Mouse (Mus musculus) intestine, embryonic 14.5 days (tissue): ENCODE results near the gene Palm2. TPM values are rescaled to one million over a fixed set of nuclear protein-coding genes. Genes with fewer than 3 reads are reported as not detected.

Experiments used
- ATAC-seq: fragments of 200-750 bp; cut with Nextera tagmentation; replicated peaks from 2 replicates; pipeline ENCODE4 v1.8.0; 2017; ENCODE audit warnings: low read depth, moderate number of reproducible peaks, moderate TSS enrichment, moderate library complexity; ENCODE audit not compliant: low FRiP score, low TSS enrichment
- DNase-seq: peaks from one replicate; pipeline ENCODE4 v3.0.0-alpha.2; 2018; ENCODE audit warnings: low spot score
- H3K27ac ChIP-seq: fragments of 300-500 bp; sonication (generic); 2 replicates; pipeline ENCODE4 v1.5.1; 2014; ENCODE audit warnings: low read depth, mild to moderate bottlenecking, control low read depth
- H3K27me3 ChIP-seq: fragments of 300-500 bp; sonication (generic); replicated peaks from 2 replicates; pipeline ENCODE4 v1.6.1; 2014; ENCODE audit warnings: low read length, control low read depth; ENCODE audit not compliant: control insufficient read depth, insufficient read depth
- H3K36me3 ChIP-seq: fragments of 300-500 bp; sonication (generic); 2 replicates; pipeline ENCODE4 v1.6.1; 2014; ENCODE audit warnings: low read length, control low read depth; ENCODE audit not compliant: control insufficient read depth, insufficient read depth
- H3K4me1 ChIP-seq: fragments of 300-500 bp; sonication (generic); replicated peaks from 2 replicates; pipeline ENCODE4 v1.6.1; 2014; ENCODE audit warnings: low read length, control low read depth, mixed read lengths; ENCODE audit not compliant: control insufficient read depth, insufficient read depth
- H3K4me2 ChIP-seq: fragments of 300-500 bp; sonication (generic); 2 replicates; pipeline ENCODE4 v1.6.1; 2014; ENCODE audit warnings: low read length
- H3K4me3 ChIP-seq: fragments of 300-500 bp; sonication (generic); 2 replicates; pipeline ENCODE4 v1.5.1; 2014; ENCODE audit warnings: low read depth, low read length, control low read depth, mixed read lengths
- H3K9ac ChIP-seq: fragments of 300-500 bp; sonication (generic); 2 replicates; pipeline ENCODE4 v1.6.1; 2014; ENCODE audit warnings: mild to moderate bottlenecking, low read length
- H3K9me3 ChIP-seq: fragments of 300-500 bp; sonication (generic); 2 replicates; pipeline ENCODE4 v1.6.1; 2016; ENCODE audit warnings: low read length, control low read depth; ENCODE audit not compliant: control insufficient read depth
- WGBS: fragments of 180-500 bp; shearing (Covaris S2); extraction: QIAGEN DNeasy Blood & Tissue Kit; methylation state at CpG from one replicate; pipeline ENCODE4 v1.1.7; 2014; 5-methylcytosine and 5-hydroxymethylcytosine counted together
- polyA plus RNA-seq: library from polyadenylated mRNA; unstranded; fragments of >200 nt; fragmentation: Nextera tagmentation; extraction: Ambion mirVana; gene quantifications from 2 replicates; pipeline ENCODE4 v1.2.1, GENCODE M21; 2014

Palm2 gene
- polyA plus RNA-seq, 1 experiment from 2014 or later, result 3.8 TPM

DNA sequence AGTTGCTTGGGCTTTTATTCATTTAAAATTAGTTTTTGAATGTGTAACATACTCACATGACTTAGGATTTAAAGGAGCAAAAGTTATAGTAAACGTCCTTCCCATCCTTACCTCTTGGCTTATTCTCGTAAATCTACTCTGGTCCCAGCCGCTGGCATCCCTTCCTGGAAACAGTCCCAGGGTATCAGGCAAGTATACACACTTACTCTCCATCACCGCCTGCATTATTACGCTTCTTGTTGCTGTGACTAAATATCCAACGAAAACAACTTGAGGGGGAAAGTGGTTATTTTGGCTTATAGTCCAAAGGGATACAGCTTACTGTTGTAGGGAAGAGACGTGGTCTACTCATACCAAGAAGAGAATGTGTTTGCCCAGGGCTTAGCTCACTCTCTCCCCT lies 113.7 kb downstream of the Palm2 start:
- Histone ChIP-seq H3K9ac (no peak overlapping the region), H3K4me1 (peaks cover 13% of the 10 kb centered on the region; the same call in 1 of the 2 replicates), H3K27me3 (no peaks in the 10 kb centered on the region), H3K27ac (no peak overlapping the region), H3K9me3 (no peaks in the 10 kb centered on the region), H3K4me2 (no peak overlapping the region), H3K36me3 (no peaks in the 10 kb centered on the region), H3K4me3 (no peak overlapping the region)
- ATAC-seq (no peak), DNase-seq (no peak)
- WGBS, result 72% methylated on average over 7 of the region's 7 CpGs

DNA sequence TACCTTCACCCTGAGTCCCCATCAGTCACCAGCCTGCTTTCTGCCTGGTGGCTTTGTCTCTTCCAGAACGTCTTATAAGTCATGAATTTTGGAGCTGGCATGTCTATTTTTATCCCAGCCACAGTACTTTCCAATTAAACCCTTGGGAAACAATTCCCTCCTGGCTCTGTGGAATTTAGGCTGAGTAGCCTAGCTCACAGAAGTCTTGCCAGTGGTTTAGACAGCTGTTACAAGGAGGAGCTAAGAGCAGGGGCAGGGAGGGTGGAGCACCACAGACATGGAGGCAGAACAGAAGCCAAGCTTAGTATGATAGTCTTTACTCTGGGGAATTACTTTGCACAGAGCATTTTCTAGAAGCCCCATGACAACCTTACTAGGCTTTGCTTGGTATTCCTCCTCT lies 116.2 kb downstream of the Palm2 start:
- no peaks in the 10 kb centered on the region for H3K27me3 ChIP-seq
- H3K9ac ChIP-seq, result no peak overlapping the region
- H3K9me3 ChIP-seq, result no peaks in the 10 kb centered on the region
- H3K4me3 ChIP-seq, result no peak overlapping the region
- DNase-seq (no peak), ATAC-seq (no peak)
- no peak overlapping the region for H3K4me2 ChIP-seq
- no peaks in the 10 kb centered on the region for H3K36me3 ChIP-seq
- 34% methylated on average over 1 of the region's 1 CpGs for WGBS
- H3K4me1 ChIP-seq, result peaks cover 10% of the 10 kb centered on the region; the same call in 1 of the 2 replicates
- H3K27ac ChIP-seq, result no peak overlapping the region

DNA sequence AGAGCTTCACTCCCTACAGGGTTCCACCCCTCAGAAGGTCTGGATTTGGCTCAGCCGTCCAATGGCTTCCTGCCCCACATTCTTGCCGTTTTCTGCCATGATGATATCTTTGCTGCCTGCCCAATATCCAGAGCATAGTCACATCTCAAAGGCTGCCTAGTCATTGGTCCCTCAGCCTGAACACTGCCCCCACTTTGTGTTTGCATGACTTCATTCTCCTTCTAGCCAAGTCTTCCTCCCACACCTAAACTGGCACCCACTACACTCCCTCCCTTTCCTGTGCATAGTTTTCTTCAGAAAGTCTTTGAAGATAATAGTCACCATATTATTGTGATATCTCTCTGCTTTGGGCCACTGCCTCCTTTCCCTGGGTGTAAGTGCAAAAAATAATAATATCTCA lies 123.1 kb downstream of the Palm2 start:
- ATAC-seq (no peak), DNase-seq (no peak)
- no peak overlapping the region for H3K9ac ChIP-seq
- H3K27me3 ChIP-seq, result no peaks in the 10 kb centered on the region
- H3K4me1 ChIP-seq, result 0 out of 2 replicates have a peak, but pooled peaks cover 7% of the 10 kb centered on the region
- H3K27ac ChIP-seq, result no peak overlapping the region
- H3K9me3 ChIP-seq, result no peaks in the 10 kb centered on the region
- H3K4me3 ChIP-seq, result no peak overlapping the region
- WGBS, result 76% methylated on average over 2 of the region's 2 CpGs
- no peak overlapping the region for H3K4me2 ChIP-seq
- H3K36me3 ChIP-seq, result no peaks in the 10 kb centered on the region

DNA sequence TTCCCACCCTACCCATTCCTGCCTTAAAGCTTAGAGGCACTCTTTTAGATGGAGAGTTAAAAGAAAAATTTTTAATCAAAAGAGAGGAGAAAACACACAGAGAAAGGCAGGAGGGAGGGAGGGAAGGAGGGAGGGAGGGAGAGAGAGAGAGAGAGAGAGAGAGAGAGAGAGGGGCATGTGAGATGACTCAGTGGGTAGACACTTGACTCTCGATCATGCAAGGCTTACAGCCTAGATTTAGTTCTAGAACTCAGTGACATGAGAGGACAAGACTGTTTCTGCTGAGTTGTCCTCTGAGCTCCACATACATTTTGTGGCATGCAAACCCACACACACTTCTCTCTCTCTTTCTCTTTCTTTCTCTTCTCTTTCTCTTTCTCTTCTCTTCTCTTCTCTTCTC lies 125.4 kb downstream of the Palm2 start:
- 69% methylated on average over 1 of the region's 1 CpGs for WGBS
- Histone ChIP-seq H3K4me3 (no peak overlapping the region), H3K4me1 (0 out of 2 replicates have a peak, but pooled peaks cover 7% of the 10 kb centered on the region), H3K9ac (no peak overlapping the region), H3K27ac (peak overlapping the region; percentile 66; the same call in 1 of the 2 replicates), H3K4me2 (no peak overlapping the region), H3K36me3 (no peaks in the 10 kb centered on the region), H3K27me3 (no peaks in the 10 kb centered on the region), H3K9me3 (no peaks in the 10 kb centered on the region)
- ATAC-seq, result no peak
- no peak for DNase-seq

DNA sequence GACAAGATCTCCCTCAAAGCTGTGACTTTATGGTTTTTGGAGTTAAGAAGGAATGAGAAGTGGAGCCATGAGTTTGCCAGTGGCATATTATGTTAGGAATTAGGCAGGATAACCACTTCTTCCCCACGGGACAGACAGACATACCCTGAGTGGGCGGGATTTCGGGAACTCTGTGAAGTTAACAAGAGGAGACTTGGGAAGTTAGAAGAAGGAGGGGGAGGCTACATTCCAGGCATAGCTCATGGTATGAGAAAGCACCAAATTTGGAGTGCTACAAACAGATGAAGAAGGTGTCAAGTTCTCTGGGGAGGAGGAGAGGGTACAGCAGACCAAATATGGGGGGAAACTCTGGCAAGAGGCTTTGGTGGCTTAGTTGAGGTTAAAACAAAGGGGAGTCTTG lies 126.0 kb downstream of the Palm2 start:
- Histone ChIP-seq H3K4me3 (no peak overlapping the region), H3K9me3 (no peaks in the 10 kb centered on the region), H3K36me3 (no peaks in the 10 kb centered on the region), H3K27me3 (no peaks in the 10 kb centered on the region), H3K9ac (no peak overlapping the region), H3K4me2 (no peak overlapping the region), H3K4me1 (0 out of 2 replicates have a peak, but pooled peaks cover 5% of the 10 kb centered on the region), H3K27ac (peak overlapping the region; percentile 66; the same call in 1 of the 2 replicates)
- DNase-seq (peak; percentile 58), ATAC-seq (no peak)
- WGBS, result 33% methylated on average over 3 of the region's 3 CpGs

DNA sequence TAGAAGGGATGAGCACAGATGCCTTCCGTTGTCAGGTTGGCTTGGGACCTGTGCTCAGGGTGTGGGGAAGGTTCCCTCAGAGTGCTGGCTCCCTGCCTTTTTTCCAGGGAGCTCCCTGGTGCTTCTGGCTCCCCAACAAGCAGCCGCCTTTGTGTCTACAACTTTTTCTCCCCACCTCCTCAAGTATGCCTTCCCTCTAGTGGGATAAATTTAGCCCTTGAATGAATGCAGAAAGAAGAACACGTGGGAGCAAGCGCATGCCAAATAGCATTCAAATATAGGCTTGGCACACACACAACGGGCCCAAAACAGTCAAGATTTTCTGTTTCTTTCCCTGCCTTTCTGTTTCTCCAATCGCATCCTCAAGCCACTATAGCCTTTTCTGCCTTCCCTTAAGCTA lies 127.0 kb downstream of the Palm2 start:
- Histone ChIP-seq H3K36me3 (no peaks in the 10 kb centered on the region), H3K9ac (no peak overlapping the region), H3K27me3 (no peaks in the 10 kb centered on the region), H3K9me3 (no peaks in the 10 kb centered on the region), H3K4me2 (no peak overlapping the region), H3K27ac (peak overlapping the region; percentile 60), H3K4me1 (0 out of 2 replicates have a peak, but pooled peaks cover 4% of the 10 kb centered on the region), H3K4me3 (no peak overlapping the region)
- DNase-seq (no peak), ATAC-seq (no peak)
- 62% methylated on average over 6 of the region's 6 CpGs for WGBS

DNA sequence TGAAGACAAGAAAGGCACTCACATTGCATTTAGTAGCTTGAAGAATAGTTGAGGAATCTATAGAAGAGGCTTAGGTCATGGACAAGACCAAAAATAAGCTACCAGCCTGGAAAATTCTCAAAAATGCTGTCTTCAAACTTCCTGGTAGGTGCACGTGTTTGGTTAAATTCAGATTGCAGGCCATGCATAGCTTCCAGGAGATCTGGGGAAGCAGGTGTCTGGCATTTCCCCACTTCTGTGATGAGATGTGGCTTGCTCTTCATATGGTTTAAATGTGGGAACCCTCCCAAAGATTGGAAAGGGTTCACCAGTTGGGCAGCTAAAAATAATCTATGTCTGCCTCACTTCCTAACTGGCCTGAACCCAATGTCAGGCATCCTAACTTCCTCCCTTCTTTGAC lies 131.2 kb downstream of the Palm2 start:
- no peak overlapping the region for H3K4me2 ChIP-seq
- ATAC-seq (no peak), DNase-seq (no peak)
- no peak overlapping the region for H3K27ac ChIP-seq
- no peak overlapping the region for H3K9ac ChIP-seq
- H3K4me3 ChIP-seq, result no peak overlapping the region
- H3K36me3 ChIP-seq, result no peaks in the 10 kb centered on the region
- no peaks in the 10 kb centered on the region for H3K9me3 ChIP-seq
- WGBS, result 81% methylated on average over 1 of the region's 1 CpGs
- peaks cover 10% of the 10 kb centered on the region; the same call in 1 of the 2 replicates for H3K4me1 ChIP-seq
- 0 out of 2 replicates have a peak, but pooled peaks cover 2% of the 10 kb centered on the region for H3K27me3 ChIP-seq

DNA sequence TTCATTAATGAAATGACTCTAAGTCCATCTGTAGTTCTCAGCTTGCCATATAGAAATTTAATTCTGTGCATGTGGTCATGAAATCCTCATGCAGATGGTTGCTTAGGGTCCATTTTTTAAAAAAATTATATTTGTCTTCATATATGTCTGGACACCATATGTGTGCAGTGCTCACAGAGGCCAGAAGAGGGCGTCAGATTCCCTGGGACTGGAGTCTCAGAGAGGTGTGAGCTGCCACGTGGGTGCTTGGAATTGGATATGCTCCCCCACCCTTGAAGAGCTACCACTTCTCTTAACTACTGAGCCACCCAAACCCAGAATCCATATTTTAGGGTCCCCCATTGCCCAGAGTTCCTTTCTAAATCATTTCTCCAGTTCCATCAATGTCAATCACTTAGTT lies 131.8 kb downstream of the Palm2 start:
- Histone ChIP-seq H3K4me2 (no peak overlapping the region), H3K9me3 (no peaks in the 10 kb centered on the region), H3K9ac (no peak overlapping the region), H3K4me3 (no peak overlapping the region), H3K36me3 (no peaks in the 10 kb centered on the region), H3K27ac (no peak overlapping the region), H3K4me1 (peaks cover 9% of the 10 kb centered on the region; the same call in 1 of the 2 replicates), H3K27me3 (0 out of 2 replicates have a peak, but pooled peaks cover 2% of the 10 kb centered on the region)
- WGBS, result 61% methylated on average over 2 of the region's 2 CpGs
- DNase-seq, result no peak
- ATAC-seq, result no peak

DNA sequence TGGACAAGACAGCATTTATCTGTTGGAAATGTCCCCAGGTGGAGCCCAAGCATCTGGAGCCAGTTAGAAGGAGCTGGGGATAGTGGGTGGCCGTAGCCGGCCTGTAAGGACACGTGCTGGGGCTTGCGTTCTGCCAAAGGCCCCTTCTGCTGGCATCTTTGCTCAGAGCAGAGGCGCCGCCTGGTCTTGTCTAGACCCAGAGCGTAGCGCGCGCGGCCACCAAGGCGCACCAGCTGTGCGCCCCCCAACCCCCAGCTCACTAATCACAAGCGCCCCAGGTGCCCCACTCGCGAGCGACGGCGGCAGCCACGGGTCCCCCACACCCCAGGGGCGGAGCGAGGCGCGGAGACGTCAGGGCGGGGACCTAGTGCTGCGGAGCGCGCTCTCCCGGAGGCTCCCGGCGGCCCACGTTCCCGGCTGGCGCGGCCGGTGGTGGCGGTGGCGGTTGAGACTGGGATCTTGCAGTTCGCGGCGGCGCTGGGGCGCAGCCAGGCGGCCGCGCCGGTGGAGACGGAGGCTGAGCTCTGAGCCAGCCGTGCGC lies 133.7 kb downstream of the Palm2 start, which contains the start of gene Pakap:
Gene Pakap (plus strand): TSS at position 514 of the 541 bp plus-strand sequence.
- H3K27me3 ChIP-seq, result 0 out of 2 replicates have a peak, but pooled peaks cover 2% of the 10 kb centered on the region
- peak within 1 kb of the TSS; percentile 74 for H3K9ac ChIP-seq
- H3K9me3 ChIP-seq, result no peaks in the 10 kb centered on the region
- peak within 1 kb of the TSS; percentile 58 for H3K4me3 ChIP-seq
- peak within 1 kb of the TSS; percentile 75 for H3K27ac ChIP-seq
- no peaks in the 10 kb centered on the region for H3K36me3 ChIP-seq
- peak within 1 kb of the TSS; percentile 83 for H3K4me2 ChIP-seq
- DNase-seq (peak; percentile 81), ATAC-seq (peak; percentile 84)
- peaks cover 7% of the 10 kb centered on the region; the same call in 1 of the 2 replicates for H3K4me1 ChIP-seq
- WGBS, result 2% methylated on average over 51 of the region's 51 CpGs
